Mouse (Mus musculus): ENCODE measurements around the gene Atp9a.
A peak's percentile ranks its signal among the peaks of the same experiment; 100 is the strongest.

The Atp9a gene

GRCm38 (mm10) chr2:168740496-168740895, 1.7 kb downstream of the Atp9a start:
- DNase-seq (ENCODE audit: low read depth, low spot score): no peak

GRCm38 (mm10) chr2:168738854-168739253, 3.4 kb downstream of the Atp9a start:
- DNase-seq (ENCODE audit: low read depth, low spot score): no peak

DNA sequence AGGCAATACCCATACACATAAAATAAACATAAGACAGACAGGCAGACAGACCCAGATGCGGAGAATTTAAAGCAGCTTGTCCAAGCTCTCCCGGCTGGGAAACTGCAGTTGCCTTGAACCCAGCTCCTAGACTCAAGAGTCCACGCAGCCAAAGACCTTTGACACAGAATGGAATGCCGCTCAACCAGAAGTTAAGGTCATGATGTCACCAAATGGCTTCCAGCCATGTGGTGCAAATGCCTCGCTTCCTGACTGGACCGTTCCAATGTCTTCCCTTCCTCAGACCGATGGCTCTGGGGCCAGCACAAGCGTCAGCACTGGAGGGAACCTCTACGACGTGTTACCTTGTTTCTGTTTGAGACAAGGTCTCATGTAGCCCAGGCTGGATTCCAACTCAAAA, 4.3 kb downstream of the Atp9a start:
- no peak for DNase-seq (ENCODE audit: low read depth, low spot score)

- DNase-seq (ENCODE audit: low read depth, low spot score): no peak
Measured at GRCm38 (mm10) chr2:168734023-168734422, 8.2 kb downstream of the Atp9a start.

- DNase-seq (ENCODE audit: low read depth, low spot score): no peak
Measured at GRCm38 (mm10) chr2:168731258-168731657, 11.0 kb downstream of the Atp9a start.

DNA sequence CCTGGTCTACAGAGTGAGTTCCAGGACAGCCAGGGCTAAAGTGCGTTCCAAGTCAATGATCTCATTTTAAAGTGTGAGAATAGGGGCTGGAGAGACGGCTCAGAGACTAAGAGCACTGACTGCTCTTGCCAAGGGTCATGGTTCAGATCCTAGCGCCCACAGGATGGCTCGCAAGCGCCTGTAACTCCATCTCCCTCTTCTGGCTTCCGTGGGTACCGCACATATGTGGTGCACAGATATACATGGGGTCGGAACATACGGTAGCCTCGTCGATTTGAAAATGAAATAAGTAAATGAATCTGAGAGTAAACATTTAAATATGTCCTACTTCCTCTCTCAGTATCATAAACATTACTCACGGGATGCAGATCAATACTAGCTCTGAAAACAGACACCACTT, 12.5 kb downstream of the Atp9a start:
- DNase-seq (ENCODE audit: low read depth, low spot score): no peak

- no peak for DNase-seq (ENCODE audit: low read depth, low spot score)
Measured at GRCm38 (mm10) chr2:168728045-168728444, 14.2 kb downstream of the Atp9a start.

DNA sequence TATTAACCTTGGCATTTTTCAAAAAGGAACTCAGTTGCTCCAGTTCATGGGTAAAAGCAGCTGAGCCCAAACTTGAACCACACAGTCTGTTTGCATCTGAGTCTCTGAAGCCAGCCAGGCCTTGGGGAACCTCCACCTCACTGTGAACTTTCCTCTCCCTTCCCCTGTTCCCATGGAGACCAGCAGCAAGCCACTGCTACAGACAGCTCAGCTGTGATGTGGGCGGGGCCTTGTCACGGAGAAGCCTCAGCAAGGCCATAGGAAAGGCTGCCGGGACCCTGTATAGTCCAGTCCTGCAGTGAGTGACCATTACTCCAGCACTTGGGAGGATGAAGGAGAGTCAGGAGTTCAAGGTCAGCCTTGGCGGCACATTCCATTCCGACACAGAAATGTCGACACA, 16.2 kb downstream of the Atp9a start:
- peak; percentile 57 for DNase-seq (ENCODE audit: low read depth, low spot score)

DNA sequence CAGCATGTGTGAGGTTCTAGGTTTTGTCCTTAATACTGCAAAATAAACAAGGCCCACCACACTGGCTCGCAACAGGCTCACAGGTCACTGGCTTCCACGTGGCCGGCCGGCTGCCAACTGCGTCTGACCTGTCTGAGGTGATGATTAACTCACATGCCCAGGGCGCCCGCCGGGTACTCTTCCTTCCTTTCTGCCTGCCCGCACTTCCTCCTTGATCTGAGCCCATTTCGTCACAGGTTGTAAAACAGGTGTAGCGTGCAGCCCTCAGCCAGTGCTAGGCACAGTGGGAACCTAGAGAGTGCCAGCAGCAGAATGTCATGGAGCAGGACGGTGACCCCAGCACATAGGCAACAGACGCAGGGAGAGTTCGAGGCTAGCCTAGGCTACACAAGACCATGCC, 20.9 kb downstream of the Atp9a start:
- DNase-seq (ENCODE audit: low read depth, low spot score): no peak

DNA sequence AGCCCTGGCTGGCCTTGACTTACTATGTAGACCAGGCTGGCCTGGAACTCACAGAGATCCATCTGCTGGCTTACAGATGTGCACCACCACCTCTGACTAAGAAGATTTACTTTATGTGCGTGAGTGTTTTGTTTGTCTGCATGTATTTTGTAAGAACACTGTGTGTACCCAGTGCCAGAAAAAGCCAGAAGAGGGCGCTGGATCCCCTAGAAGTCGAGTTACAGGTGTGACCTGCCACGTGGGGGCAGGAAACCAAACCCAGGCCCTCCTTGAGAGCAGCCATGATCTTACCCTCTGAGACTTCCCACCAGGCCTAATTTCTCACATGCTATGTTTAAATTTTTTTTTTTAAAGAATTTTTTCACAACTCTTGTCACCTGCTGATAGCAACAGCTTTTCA, 22.5 kb downstream of the Atp9a start:
- no peak for DNase-seq (ENCODE audit: low read depth, low spot score)

- DNase-seq (ENCODE audit: low read depth, low spot score): no peak
Measured at GRCm38 (mm10) chr2:168718735-168719134, 23.5 kb downstream of the Atp9a start.

DNA sequence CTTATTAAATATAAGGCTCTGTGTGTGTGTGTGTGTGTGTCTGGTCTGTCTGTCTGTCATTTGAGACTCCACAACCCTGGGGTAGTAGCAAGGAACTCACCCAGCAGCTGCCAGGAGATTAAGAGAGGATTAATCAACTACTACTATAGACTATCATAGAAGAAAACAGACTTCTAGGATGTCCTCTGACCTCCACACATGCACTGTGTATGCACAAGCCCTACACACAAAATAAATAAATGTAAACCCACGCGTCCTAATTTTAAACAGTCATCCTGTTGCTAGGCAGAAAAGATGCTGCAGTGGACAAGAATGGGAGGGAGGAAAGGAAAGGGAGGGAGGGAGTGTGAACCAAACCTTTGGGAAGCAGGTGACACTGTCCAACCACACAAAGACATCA, 23.9 kb downstream of the Atp9a start:
- DNase-seq (ENCODE audit: low read depth, low spot score): no peak

DNA sequence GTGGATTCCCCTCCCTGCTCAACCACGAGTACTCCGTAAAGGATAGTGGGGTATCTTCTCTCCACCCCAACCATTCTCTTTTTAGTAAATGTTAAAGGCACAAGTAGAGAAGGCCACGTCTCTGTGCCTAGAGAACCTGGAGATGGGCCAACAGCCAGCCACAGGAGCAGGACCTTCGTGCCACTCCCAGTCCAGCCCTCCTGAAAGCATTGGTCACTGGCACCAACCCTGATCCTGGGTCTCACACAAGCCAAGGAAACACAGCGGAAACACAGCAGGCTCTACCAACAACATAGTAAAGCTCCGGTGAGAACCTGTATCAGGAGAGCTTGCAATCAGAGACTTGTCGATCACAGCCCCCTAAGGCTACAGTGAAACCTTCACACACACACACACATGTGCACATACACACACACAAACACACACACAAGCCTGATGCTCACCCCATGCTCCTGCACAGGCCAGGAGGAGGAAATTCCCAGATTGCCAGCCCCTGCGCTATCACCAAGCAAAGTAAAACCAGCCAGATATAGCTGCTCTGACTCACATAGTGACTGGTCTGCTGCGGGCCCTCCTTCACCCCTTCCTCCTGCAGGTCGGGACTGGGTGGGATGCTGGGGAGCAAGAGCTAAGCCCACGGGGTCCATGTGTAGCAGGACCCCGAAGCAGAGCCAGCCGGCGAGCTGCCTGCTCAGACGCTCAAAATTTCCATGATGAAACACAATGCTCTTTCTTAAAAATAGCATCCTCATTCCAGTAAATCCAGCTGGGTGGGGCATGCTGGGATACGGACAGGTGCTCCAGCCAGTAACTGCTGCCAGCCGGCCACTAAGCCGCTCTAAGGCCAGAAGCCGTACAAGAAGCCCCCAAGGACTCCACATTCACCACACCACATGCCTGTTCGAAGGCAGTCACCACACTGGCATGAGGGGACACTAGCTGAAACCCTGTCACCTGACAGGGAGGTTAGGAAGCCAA, 29.7 kb downstream of the Atp9a start:
- no peak for DNase-seq (ENCODE audit: low read depth, low spot score)

- DNase-seq (ENCODE audit: low read depth, low spot score): no peak
Measured at GRCm38 (mm10) chr2:168710979-168711378, 31.2 kb downstream of the Atp9a start.

DNA sequence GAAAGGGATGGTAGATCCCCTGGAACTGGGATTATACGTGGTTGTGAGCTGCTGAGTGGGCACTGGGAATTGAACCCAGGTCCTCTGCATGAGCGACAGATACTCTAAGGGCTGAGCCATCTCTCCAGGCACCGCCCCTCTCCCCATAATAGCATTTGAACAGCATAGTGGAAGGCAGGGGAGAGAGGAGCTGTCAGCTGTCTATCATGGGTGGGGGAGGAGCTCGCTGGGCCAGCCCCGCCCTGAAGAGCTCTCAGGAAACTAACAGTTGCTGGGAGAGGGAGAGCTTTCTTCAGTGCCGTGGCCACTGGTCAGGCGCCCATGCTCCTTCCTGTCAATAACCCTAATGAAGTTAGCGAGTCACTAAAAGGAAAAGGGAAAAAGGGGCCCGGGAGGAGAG, 34.4 kb downstream of the Atp9a start:
- DNase-seq (ENCODE audit: low read depth, low spot score): no peak

GRCm38 (mm10) chr2:168702266-168702665, 39.9 kb downstream of the Atp9a start:
- DNase-seq (ENCODE audit: low read depth, low spot score): no peak

GRCm38 (mm10) chr2:168695027-168695403, 47.2 kb downstream of the Atp9a start:
- DNase-seq (ENCODE audit: low read depth, low spot score): no peak

GRCm38 (mm10) chr2:168694379-168695026, 47.7 kb downstream of the Atp9a start:
- peak; percentile 50 for DNase-seq (ENCODE audit: low read depth, low spot score)

DNA sequence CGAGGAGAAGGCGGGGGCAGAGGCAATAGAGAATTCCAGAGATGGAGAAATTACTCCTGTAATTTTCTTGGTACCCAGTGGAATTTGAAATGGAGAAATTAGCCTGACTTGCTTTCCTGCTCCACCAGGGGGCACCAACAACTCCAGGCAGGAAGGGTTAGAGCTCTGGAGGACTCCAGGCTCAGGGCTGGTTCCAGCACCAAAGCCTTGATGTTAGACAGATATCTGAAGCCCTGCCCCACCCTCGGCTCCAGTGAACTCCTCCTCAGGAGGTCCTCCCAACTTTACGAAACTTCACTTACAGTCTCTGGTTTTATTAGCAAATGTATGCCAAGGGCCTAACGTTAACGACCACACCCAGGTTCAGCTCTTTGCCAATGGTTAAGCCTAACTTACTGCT, 50.4 kb downstream of the Atp9a start:
- peak; percentile 59 for DNase-seq (ENCODE audit: low read depth, low spot score)

DNA sequence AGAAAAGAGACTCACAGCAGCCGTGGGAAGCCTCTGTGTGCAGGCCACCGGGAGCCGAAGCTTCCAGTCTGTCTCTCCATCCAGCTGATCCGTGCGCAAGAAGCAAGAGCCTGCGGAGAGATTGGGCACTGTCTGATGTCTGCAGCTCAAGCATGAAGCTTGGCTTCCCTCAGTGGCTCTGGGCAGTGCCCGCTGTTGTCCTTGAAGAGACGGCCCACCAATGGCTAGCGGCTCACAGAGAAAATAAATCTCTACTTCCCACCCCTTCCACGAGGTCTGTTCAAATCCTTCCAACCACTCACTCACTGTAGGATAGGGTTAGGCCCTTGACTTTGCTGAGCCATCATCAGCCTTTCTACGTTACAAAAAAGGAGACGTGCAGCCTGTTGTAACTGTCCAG, 54.9 kb downstream of the Atp9a start:
- no peak for DNase-seq (ENCODE audit: low read depth, low spot score)

DNA sequence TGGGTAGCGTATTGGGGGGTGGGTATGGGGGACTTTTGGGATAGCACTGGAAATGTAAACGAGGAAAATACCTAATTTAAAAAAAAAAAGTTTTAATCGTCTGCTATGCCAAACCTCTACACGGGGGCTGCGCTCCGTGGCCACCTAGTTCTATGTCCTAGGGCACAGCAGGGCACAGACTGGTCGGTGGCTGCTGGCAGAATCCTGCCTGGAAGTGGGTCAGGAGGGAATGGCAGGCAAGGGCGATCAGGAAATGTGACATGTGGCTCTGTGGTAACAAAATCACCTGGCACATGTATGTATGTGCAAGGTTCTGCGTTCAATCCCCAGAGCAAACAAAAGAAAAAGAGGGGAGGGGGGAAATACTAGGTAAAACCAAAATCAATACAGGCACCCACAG, 56.3 kb downstream of the Atp9a start:
- DNase-seq (ENCODE audit: low read depth, low spot score): no peak

DNA sequence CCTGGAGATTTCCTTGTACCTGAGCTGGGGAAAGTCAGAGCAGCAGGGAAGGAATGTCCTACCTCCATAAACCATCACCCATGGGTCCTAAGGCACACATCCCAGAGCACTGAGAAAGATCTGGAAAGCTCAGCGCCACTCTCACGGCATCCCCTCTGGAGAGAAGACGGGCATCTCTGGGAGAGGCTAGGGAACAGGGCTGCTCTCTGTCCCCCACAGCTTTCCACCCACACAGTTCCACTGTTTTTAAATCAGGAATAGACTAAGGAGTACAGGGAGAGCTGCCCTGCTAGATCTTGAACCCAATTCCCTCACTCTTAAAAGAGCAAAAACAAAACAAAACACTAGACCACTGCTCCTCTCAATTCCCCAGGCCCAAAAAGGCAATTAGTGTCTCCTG, 57.5 kb downstream of the Atp9a start:
- no peak for DNase-seq (ENCODE audit: low read depth, low spot score)

GRCm38 (mm10) chr2:168683520-168684150, 58.6 kb downstream of the Atp9a start:
- DNase-seq (ENCODE audit: low read depth, low spot score): no peak

Data from embryo, embryonic 11.5 days (tissue).